Mouse (Mus musculus): Measurements from ENCODE around the gene Btbd19. TPM values are rescaled to one million over a fixed set of nuclear protein-coding genes. Genes with fewer than 3 reads are reported as not detected.

Btbd19 gene
- polyA plus RNA-seq, 1 experiment: 21.9 TPM

DNA sequence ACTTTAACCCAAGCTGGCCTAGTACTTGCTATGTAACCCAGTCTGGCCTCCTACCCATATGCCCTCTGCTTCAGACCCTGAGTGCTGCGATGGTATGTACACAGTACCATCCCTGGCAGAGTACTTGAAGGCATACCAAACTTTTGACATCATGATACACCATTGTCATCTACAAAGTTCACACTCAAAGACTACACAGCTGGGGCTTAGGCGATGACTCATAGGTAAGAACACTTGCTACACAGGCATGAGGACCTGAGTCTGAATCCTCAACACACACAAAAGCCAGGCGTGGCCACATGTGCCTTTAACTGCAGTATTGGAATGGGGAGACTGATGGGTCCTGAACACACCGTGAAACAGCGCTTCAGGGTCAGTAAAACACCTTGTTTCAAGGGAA is 54.3 kb downstream of the Btbd19 start:
- DNase-seq (ENCODE audit: extremely low spot score in 1 of 2, low spot score in 1 of 2): no peak

DNA sequence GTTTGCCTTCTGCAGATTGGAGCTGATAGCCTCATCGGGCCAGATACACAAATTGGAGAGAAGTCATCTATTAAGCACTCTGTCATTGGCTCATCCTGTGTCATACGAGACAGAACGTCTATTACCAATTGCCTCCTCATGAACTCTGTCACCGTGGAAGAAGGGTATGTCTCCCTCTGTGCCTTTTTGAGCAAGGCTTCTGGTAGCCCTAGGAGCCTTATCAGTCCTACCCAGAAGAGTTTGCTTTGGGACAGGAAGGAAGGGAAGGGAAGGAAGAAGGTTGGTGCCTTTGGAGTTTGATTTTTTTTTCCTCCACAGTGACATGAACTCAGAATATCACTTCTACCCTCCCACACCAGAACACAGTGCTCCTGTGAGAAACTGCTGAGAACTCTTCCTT is 54.9 kb downstream of the Btbd19 start:
- no peak for DNase-seq (ENCODE audit: extremely low spot score in 1 of 2, low spot score in 1 of 2)

DNA sequence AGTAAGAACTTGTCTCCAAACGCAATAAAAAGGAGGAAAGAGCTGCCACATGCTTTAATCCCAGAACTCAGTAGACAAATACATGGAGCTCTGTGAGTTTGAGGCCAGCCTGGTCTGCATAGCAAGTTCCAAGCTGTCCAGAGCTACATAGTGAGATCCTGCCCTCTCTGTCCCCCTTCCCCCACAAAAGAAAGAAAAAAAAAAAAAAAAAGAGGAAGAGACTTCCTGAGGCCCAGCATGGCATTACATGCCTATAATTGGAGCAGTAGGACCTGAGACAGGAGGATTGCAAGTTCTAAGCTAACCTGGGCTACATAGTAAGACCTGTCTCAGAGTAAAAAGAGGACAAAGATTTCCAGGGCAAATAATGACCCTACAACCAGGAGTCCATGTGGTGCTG is 55.9 kb downstream of the Btbd19 start:
- DNase-seq (ENCODE audit: extremely low spot score in 1 of 2, low spot score in 1 of 2): no peak

Other genes starting within 250 kb of the Btbd19 start
- gene Zswim5, start 248.3 kb downstream of the Btbd19 start, polyA plus RNA-seq (2012; rRNA removed): 9.4 and 10.5 TPM in 2 replicates
- 71.0 and 74.3 TPM in 2 replicates for gene Urod, start 131.3 kb downstream of the Btbd19 start, polyA plus RNA-seq (2012; rRNA removed)
- gene Hectd3, start 130.4 kb downstream of the Btbd19 start, polyA plus RNA-seq (2012; rRNA removed): 42.2 and 45.7 TPM in 2 replicates
- 18.9 and 19.7 TPM in 2 replicates for gene Eif2b3, start 106.3 kb downstream of the Btbd19 start, polyA plus RNA-seq (2012; rRNA removed)
- 2.7 and 2.9 TPM in 2 replicates for gene Ptch2, start 29.6 kb downstream of the Btbd19 start, polyA plus RNA-seq (2012; rRNA removed)
- 0.15 and 0.32 TPM in 2 replicates for gene Tctex1d4, start 1.1 kb upstream of the Btbd19 start, polyA plus RNA-seq (2012; rRNA removed)
- 11.2 and 15.6 TPM in 2 replicates for gene Plk3, start 8.2 kb upstream of the Btbd19 start, polyA plus RNA-seq (2012; rRNA removed)
- gene Rps8, start 30.5 kb upstream of the Btbd19 start, polyA plus RNA-seq (2012; rRNA removed): 496 and 568 TPM in 2 replicates
- gene Kif2c, start 56.9 kb upstream of the Btbd19 start, polyA plus RNA-seq (2012; rRNA removed): 0.32 and 0.46 TPM in 2 replicates
- gene Tmem53, start 126.2 kb upstream of the Btbd19 start, polyA plus RNA-seq (2012; rRNA removed): 6.3 and 7.9 TPM in 2 replicates
- gene Armh1, start 126.4 kb upstream of the Btbd19 start, polyA plus RNA-seq (2012; rRNA removed): 0.67 and 1.00 TPM in 2 replicates